Mouse (Mus musculus): ENCODE measurements at regions not wholly inside any gene's neighbourhood (a gene's known extent, or its start where the extent isn't known, plus 50 kb on each side); places are given as distances from the start of the nearest gene placed in this dataset.

- DNase-seq (ENCODE audit: low spot score): peak; percentile 10
Measured at GRCm38 (mm10) chr1:114151741-114152140, 1532.8 kb upstream of the Cntnap5a start.

- no peak for DNase-seq (ENCODE audit: low spot score)
Measured at GRCm38 (mm10) chr1:114152855-114153254, 1531.7 kb upstream of the Cntnap5a start.

All from retina, embryonic 14.5 days (tissue).